Mouse (Mus musculus) forebrain, embryonic 14.5 days (tissue): ENCODE measurements around the gene Cyp2e1. TPM values are rescaled to one million over a fixed set of nuclear protein-coding genes. Genes with fewer than 3 reads are reported as not detected.
"Not testable (repeated sequence)": the region's sequence is repeated elsewhere in the genome, so short reads cannot be mapped to it uniquely, and the experiment has no call there.

ENCODE experiments used
- ATAC-seq: fragments of 200-750 bp; cut with Nextera tagmentation; 2 replicates; pipeline ENCODE4 v1.8.0; 2017; ENCODE audit warnings: mild to moderate bottlenecking, moderate library complexity
- DNase-seq: peaks from one replicate; pipeline ENCODE4 v3.0.0-alpha.2; 2015; ENCODE audit warnings: low spot score
- H3K27ac ChIP-seq: fragments of 300-500 bp; sonication (generic); 2 replicates; pipeline ENCODE4 v1.5.1; 2014; ENCODE audit warnings: low read depth, mild to moderate bottlenecking, control low read depth, low read length, moderate library complexity
- H3K27me3 ChIP-seq: fragments of 300-500 bp; sonication (generic); replicated peaks from 2 replicates; pipeline ENCODE4 v1.6.1; 2014; ENCODE audit warnings: low read length, control low read depth, mixed read lengths; ENCODE audit not compliant: control insufficient read depth, insufficient read depth
- H3K36me3 ChIP-seq: fragments of 300-500 bp; sonication (generic); 2 replicates; pipeline ENCODE4 v1.6.1; 2014; ENCODE audit warnings: low read length, control low read depth; ENCODE audit not compliant: control insufficient read depth, insufficient read depth
- H3K4me1 ChIP-seq: fragments of 300-500 bp; sonication (generic); 2 replicates; pipeline ENCODE4 v1.6.1; 2014; ENCODE audit warnings: antibody characterized with exemption, low read length, control low read depth; ENCODE audit not compliant: control insufficient read depth, insufficient read depth
- H3K4me2 ChIP-seq: fragments of 300-500 bp; sonication (generic); 2 replicates; pipeline ENCODE4 v1.6.1; 2014; ENCODE audit warnings: mild to moderate bottlenecking, control low read depth, low read length
- H3K4me3 ChIP-seq: fragments of 300-500 bp; sonication (generic); 2 replicates; pipeline ENCODE4 v1.5.1; 2014; ENCODE audit warnings: low read depth, low read length, control low read depth
- H3K9ac ChIP-seq: fragments of 300-500 bp; sonication (generic); 2 replicates; pipeline ENCODE4 v1.6.1; 2014; ENCODE audit warnings: mild to moderate bottlenecking, low read length, control low read depth, moderate library complexity
- H3K9me3 ChIP-seq: fragments of 300-500 bp; sonication (generic); replicated peaks from 2 replicates; pipeline ENCODE4 v1.6.1; 2016; ENCODE audit warnings: low read length, control low read depth, mixed read lengths; ENCODE audit not compliant: control insufficient read depth
- WGBS: fragments of 180-500 bp; shearing (Covaris S2); extraction: QIAGEN DNeasy Blood & Tissue Kit; methylation state at CpG from one replicate; pipeline ENCODE4 v1.1.7; 2014; 5-methylcytosine and 5-hydroxymethylcytosine counted together
- polyA plus RNA-seq: library from polyadenylated mRNA; unstranded; fragments of >200 nt; fragmentation: Nextera tagmentation; extraction: Ambion mirVana; gene quantifications from 2 replicates; pipeline ENCODE4 v1.2.1, GENCODE M21; 2014

Cyp2e1 gene
- polyA plus RNA-seq, 1 experiment from 2014 or later = not detected

DNA sequence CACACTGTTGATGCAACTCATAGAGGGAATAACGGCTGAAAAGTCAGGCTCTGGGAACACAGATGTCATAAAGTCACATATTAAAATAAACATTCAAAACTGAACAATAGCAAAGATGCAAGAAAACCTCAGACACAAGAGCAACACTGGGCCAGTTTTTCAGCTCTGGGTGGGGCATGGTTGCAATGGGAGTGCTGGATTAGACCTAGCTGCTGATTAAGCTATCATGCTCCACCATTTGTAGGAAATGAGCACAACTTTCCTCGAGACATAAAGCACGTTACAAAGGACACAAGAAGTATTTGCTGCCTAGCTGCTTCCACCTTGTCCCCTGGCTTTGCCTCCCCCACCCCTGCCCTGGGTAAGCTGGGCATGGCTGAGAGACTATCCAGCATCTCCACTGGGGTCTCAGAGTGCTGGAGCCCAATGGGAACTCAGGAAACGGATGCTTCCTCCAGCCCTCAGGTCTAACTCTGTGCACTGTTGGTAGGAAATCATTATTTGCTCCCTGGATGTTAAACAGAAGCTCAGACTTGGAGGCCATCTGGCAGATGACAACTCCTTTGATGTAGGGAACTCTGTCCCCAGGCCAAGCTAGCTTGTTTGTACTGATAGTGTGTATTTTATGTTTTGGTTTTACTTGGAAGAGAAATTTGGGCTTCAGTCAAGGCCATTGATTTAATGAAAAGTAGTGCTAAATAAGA lies 7.2 kb upstream of the Cyp2e1 start:
- Histone ChIP-seq H3K9me3 (no peaks in the 10 kb centered on the region), H3K4me3 (no peak overlapping the region), H3K27ac (no peak overlapping the region), H3K9ac (no peak overlapping the region), H3K27me3 (no peaks in the 10 kb centered on the region), H3K4me1 (no peaks in the 10 kb centered on the region), H3K36me3 (no peaks in the 10 kb centered on the region), H3K4me2 (no peak overlapping the region)
- no peak for DNase-seq
- 83% methylated on average over 4 of the region's 4 CpGs for WGBS
- no peak for ATAC-seq

DNA sequence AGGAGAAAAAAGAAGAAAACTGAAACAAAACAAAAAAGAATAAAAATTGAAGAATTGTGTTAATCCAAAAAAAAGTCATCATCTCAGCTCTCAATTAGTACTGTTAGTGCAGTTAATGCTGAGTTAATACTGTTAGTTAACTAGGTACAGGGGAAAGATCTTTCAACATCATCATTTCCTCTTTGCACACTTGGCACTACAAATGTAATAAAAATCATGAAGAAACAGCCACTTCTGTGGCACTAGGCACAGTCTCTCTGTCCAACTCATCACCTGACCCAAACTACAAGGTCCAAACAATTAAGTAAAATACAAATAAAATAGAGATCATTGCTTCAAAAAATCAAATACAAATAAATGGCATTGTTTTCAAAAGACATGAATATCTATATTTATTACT lies 2.9 kb upstream of the Cyp2e1 start:
- DNase-seq (no peak), ATAC-seq (no peak)
- H3K9me3 ChIP-seq = no peaks in the 10 kb centered on the region
- no peaks in the 10 kb centered on the region for H3K27me3 ChIP-seq
- no peak overlapping the region for H3K4me3 ChIP-seq
- no peak overlapping the region for H3K27ac ChIP-seq
- H3K4me2 ChIP-seq = no peak overlapping the region
- H3K36me3 ChIP-seq = no peaks in the 10 kb centered on the region
- no peak overlapping the region for H3K9ac ChIP-seq
- H3K4me1 ChIP-seq = no peaks in the 10 kb centered on the region

DNA sequence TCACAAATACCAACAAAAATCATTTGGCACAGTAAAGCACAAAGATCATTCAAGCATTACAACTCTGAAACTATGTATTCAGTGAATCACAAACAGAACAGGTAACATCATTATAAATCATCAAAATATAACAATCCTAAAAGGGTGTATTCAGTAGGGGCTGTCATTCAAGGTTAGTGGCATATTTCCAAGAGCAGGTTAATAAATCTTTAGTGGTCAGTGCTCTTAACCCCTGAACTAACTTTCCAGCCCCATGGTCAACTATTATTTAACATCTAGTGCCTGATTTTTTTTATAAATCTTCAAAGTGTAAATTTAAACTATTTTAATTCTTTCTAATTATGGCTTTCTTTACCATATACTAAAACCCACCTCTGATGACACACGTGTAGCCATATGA lies 1.9 kb downstream of the Cyp2e1 start:
- H3K4me1 ChIP-seq, H3K4me3 ChIP-seq, H3K27ac ChIP-seq, H3K9ac ChIP-seq, H3K36me3 ChIP-seq, H3K4me2 ChIP-seq, H3K27me3 ChIP-seq, DNase-seq, ATAC-seq, H3K9me3 ChIP-seq: not testable (repeated sequence)
- WGBS = 66% methylated on average over 1 of the region's 1 CpGs

DNA sequence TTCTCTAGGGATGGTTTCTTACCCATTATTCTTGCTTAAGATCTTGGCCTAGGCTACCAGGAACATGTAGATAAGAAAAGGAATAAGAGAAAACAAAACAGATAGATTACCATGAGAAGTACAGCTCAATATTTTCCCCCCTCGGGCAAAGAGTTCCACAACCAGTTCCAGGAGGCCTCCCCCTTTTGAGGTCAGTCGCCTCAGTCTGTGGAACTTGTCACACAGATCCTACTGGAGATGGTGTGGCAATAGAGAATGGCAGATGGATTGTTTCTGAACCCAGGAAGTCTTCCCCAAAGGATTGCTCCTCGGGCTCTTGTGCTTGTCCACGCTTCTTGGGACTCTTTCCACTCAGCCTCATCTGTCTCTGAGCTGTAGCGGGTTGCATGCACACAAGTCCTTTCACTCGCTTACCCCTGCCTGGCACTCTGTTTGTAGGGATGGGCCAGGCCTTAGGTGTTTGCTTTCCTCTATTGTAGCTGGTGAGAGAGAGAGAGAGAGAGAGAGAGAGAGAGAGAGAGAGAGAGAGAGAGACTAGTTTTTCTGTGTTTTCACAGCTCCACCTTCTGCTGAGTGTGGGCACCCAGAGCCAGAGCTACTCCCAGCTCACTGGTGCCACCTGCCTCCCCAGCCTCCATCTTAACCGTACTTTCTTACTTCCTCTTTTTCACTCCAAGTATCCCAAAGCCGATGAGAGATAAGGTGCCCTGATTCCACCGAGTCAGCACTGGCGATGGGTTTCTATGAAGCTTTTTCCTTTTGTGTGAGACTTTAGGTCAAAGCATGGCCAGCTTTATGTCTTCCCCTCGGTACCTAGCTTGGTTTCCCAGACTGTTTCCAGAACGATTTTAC lies 2.6 kb downstream of the Cyp2e1 start:
- no peaks in the 10 kb centered on the region for H3K36me3 ChIP-seq
- DNase-seq (no peak), ATAC-seq (no peak)

DNA sequence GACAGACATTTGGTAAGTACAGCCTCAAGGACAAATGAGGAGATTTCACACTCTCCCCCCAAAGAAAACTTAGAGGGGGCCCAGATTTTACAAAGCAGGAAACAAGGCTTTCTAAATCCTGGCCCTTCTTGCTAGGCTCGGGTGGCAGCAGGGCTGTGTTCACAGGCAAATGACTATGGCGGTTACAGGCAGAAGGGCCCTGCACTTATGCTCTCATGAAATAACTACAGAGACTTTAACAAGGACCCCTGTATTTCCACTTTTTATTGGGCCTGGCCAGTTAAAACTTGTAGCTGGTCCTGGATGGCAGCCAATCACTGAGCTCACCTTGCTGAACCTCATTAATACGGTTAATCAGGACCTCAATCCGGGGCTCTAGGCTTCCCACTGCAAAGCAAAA lies 17.0 kb downstream of the Cyp2e1 start:
- WGBS = 51% methylated on average over 4 of the region's 4 CpGs
- Histone ChIP-seq H3K36me3 (no peaks in the 10 kb centered on the region), H3K27me3 (no peaks in the 10 kb centered on the region), H3K27ac (no peak overlapping the region), H3K9me3 (no peaks in the 10 kb centered on the region), H3K4me2 (no peak overlapping the region), H3K9ac (no peak overlapping the region), H3K4me3 (no peak overlapping the region), H3K4me1 (no peaks in the 10 kb centered on the region)
- DNase-seq (peak; percentile 4), ATAC-seq (no peak)

More for the DNA sequence above, 2.6 kb downstream of the Cyp2e1 start:
- Histone ChIP-seq H3K4me3 (no peak overlapping the region), H3K4me2 (no peak overlapping the region), H3K9me3 (no peaks in the 10 kb centered on the region), H3K9ac (no peak overlapping the region), H3K27me3 (no peaks in the 10 kb centered on the region), H3K4me1 (no peaks in the 10 kb centered on the region), H3K27ac (no peak overlapping the region)
- WGBS = 78% methylated on average over 12 of the region's 12 CpGs

DNA sequence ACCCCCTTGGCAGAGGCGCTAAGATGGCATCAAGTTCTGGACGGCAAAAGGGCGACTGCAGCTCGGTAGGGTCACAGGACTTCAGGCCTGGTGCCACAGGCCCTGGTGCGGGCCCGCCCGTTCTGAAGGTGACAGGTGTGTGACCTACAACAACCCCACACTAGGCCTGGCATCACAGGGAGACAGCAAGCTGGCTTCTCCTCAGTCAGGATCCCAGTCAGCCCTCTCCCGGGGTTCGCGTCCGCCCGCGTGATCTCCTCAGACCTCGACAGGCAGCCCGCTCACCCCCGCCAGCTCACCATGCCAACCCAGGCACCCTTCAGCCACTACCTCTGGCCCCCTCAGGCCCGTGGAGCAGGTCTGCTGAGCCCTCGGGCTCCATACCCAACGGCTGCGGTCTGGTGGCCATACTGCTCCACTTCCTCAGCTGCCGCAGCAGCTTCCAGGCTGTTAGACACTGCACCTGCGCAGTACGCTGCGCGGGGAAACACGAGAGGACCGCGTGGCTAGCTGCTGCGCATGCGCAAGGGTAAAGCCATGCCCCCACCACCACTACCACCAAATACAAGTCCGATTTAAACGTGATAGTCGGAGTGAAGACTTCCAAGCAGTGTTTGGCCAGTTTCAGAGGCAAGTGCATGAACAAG lies 24.0 kb downstream of the Cyp2e1 start, which contains the start of gene Syce1:
Gene Syce1 (minus strand): TSS at position 447 of the 647 bp plus-strand sequence.
- WGBS = 89% methylated on average over 33 of the region's 33 CpGs
- Histone ChIP-seq H3K4me3 (no peak within 1 kb of the TSS), H3K9ac (no peak within 1 kb of the TSS), H3K4me1 (no peaks in the 10 kb centered on the region), H3K4me2 (no peak within 1 kb of the TSS), H3K9me3 (no peaks in the 10 kb centered on the region), H3K27me3 (no peaks in the 10 kb centered on the region), H3K36me3 (no peaks in the 10 kb centered on the region), H3K27ac (no peak within 1 kb of the TSS)
- DNase-seq (no peak), ATAC-seq (no peak)

DNA sequence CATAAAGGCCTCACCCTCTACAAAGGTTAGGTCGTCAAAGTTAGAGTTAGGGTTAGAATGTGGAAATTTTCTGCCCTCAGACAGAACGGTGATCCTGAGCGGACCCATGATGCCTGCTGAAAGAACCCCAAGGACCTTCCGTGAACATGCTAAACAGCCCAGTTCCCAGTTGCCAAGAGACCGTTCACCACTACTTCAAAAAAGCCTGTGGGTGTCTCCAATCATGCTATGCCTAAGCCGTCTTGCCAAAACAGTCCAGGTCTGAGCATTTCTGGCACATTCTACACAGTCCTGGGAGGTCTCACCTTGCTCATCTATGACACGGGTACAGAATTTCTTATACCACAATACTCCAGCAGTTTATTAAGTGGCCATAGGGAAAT lies 24.5 kb downstream of the Cyp2e1 start:
- Histone ChIP-seq H3K27me3 (no peaks in the 10 kb centered on the region), H3K27ac (no peak overlapping the region), H3K9ac (no peak overlapping the region), H3K9me3 (no peaks in the 10 kb centered on the region), H3K4me1 (no peaks in the 10 kb centered on the region), H3K36me3 (no peaks in the 10 kb centered on the region), H3K4me2 (no peak overlapping the region), H3K4me3 (no peak overlapping the region)
- ATAC-seq (no peak), DNase-seq (no peak)
- WGBS = 90% methylated on average over 7 of the region's 7 CpGs

DNA sequence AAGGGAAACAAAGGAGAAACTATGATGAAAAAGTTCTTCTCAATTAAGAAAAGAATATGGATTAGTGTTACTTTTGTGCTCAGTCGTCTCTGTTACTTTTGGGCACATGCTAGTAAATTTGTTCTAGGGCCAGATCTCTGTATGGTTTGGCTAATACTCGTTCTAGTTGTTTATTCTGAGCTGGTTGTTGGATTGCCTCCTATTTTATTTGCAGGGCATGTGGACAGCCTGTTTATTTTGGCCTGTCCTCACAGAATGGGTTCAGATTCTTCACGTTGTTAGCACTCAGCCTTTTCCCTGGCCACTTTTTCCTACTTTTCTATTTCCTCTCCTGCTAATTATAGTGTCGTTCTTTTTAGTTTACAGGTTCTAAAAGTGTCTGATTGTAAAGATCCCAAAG lies 30.0 kb downstream of the Cyp2e1 start:
- Histone ChIP-seq H3K4me1 (no peaks in the 10 kb centered on the region), H3K36me3 (no peaks in the 10 kb centered on the region), H3K27ac (no peak overlapping the region), H3K9ac (no peak overlapping the region), H3K4me3 (no peak overlapping the region), H3K4me2 (no peak overlapping the region), H3K9me3 (no peaks in the 10 kb centered on the region), H3K27me3 (no peaks in the 10 kb centered on the region)
- 82% methylated on average over 4 of the region's 4 CpGs for WGBS
- ATAC-seq (no peak), DNase-seq (no peak)

DNA sequence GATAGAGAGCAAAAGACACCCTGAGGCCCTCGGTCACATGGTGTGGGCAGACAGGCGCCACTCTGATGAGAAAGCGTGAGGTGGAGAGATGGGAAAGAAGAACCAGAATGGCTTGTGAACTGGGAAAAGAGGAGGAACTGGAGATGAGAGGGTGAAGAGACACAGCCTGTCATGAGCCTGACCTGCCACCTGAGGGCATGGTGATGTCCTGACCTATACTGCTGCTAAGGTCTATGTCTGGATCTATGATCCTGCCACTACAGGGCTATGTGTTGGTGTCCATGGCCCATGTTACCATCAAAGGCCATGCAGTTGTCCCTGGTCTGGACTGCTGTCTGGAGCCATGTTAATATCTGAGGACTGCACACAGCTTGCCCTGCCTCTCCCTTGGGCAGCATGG lies 34.1 kb downstream of the Cyp2e1 start:
- H3K9me3 ChIP-seq = no peaks in the 10 kb centered on the region
- ATAC-seq (no peak), DNase-seq (no peak)
- no peaks in the 10 kb centered on the region for H3K36me3 ChIP-seq
- WGBS = 87% methylated on average over 3 of the region's 3 CpGs
- no peaks in the 10 kb centered on the region for H3K27me3 ChIP-seq
- H3K27ac ChIP-seq = no peak overlapping the region
- no peaks in the 10 kb centered on the region for H3K4me1 ChIP-seq
- H3K4me3 ChIP-seq = no peak overlapping the region
- no peak overlapping the region for H3K9ac ChIP-seq
- H3K4me2 ChIP-seq = no peak overlapping the region
